ENCODE assay signal across 8 mouse cellular contexts in the genomic region with DNA sequence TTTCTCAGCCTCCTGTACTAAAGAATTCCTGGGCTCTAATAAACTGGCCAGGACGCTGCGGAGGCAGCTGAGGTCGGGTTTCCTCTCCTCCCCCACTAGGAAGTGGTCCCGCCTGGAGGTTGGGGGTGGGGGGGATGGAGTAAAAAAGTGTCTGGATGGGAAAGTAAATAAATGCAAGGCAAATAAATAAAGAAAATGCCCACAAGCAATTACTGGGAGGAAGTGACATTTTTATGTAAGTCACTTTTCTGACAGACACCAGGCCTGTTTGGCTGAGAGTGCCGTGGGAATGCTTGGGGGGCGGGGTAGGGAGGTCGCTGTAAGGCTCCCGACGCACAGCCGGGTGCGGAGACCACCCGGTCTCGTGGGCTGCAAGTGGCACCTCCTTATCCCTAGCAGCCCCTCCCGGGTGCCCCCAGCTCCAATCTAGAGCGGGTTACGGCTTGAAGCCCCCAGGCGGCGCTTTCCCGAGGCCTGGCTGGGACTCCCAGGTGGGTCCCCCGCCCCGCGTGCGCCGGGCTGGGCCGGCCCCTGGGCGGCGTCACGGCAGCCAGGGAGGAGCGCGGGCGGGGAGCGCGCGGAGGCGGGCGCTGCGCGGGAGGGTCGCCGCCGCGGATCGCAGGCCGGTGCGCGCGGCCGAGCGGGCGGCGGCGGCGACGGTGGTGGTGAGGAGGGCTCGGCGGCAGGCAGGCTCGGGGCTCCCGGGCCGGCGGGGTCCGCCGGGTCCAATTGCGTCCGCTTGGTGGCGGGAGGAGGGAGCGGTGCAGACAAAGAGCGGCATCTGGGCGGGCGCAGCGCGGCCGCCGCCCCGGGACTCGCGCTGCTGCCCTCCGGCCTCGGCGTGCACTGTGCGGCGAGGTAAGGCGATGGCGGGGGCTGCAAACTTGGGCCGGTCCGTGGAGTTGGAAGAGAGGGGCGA. TPM values are rescaled to one million over a fixed set of nuclear protein-coding genes. Genes with fewer than 3 reads are reported as not detected.
DNase-seq lines count a peak whose midpoint lies in the region; ATAC-seq and TF ChIP-seq lines count a peak whose summit lies in the region.

No protein-coding gene starts in this region.

- no peaks in the 10 kb centered on the region; the same call in none of the 2 replicates for H3K36me3 ChIP-seq in erythroblast, embryonic 14.5 days (ENCODE audit: control insufficient read depth)
- H3K36me3 ChIP-seq in intestine, postnatal 0 days (ENCODE audit: control insufficient read depth, insufficient read depth), result no peaks in the 10 kb centered on the region
- H3K36me3 ChIP-seq in limb, embryonic 13.5 days, result no peaks in the 10 kb centered on the region
- no peaks in the 10 kb centered on the region for H3K36me3 ChIP-seq in midbrain, embryonic 14.5 days (ENCODE audit: control insufficient read depth, insufficient read depth, low read length)

- ATAC-seq in erythroblast, adult 5-6 weeks (replicated peaks; ENCODE audit: low FRiP score, poor library complexity, severe bottlenecking), result no peak
- ATAC-seq in intestine, postnatal 0 days, result peak; percentile 75
- peak; percentile 94 for ATAC-seq in limb, embryonic 13.5 days (ENCODE audit: low FRiP score, low read depth)
- peak; percentile 92 for ATAC-seq in midbrain, embryonic 14.5 days (ENCODE audit: low FRiP score, low TSS enrichment)

- H3K27ac ChIP-seq in intestine, postnatal 0 days (ENCODE audit: low read depth, low read length), result peak overlapping the region; percentile 95
- H3K27ac ChIP-seq in limb, embryonic 13.5 days, result peak overlapping the region; percentile 96
- H3K27ac ChIP-seq in midbrain, embryonic 14.5 days (replicated peaks; ENCODE audit: low read depth, low read length), result peak overlapping the region; percentile 92

- H3K9me3 ChIP-seq in erythroblast, embryonic 14.5 days (ENCODE audit: control insufficient read depth, low read length), result no peaks in the 10 kb centered on the region
- H3K9me3 ChIP-seq in intestine, postnatal 0 days (ENCODE audit: control insufficient read depth), result no peaks in the 10 kb centered on the region
- H3K9me3 ChIP-seq in limb, embryonic 13.5 days, result no peaks in the 10 kb centered on the region
- no peaks in the 10 kb centered on the region for H3K9me3 ChIP-seq in midbrain, embryonic 14.5 days (ENCODE audit: control insufficient read depth, low read length)

- no peaks in the 10 kb centered on the region; the same call in 1 of the 2 replicates for H3K27me3 ChIP-seq in erythroblast, embryonic 14.5 days (ENCODE audit: control insufficient read depth)
- H3K27me3 ChIP-seq in intestine, postnatal 0 days (replicated peaks; ENCODE audit: control insufficient read depth, insufficient read depth, low read length), result no peaks in the 10 kb centered on the region
- no peaks in the 10 kb centered on the region for H3K27me3 ChIP-seq in limb, embryonic 13.5 days
- no peaks in the 10 kb centered on the region for H3K27me3 ChIP-seq in midbrain, embryonic 14.5 days (ENCODE audit: control insufficient read depth, insufficient read depth, low read length)

- H3K9ac ChIP-seq in intestine, postnatal 0 days (ENCODE audit: low read depth, low read length), result peak overlapping the region; percentile 95
- peak overlapping the region; percentile 97 for H3K9ac ChIP-seq in limb, embryonic 13.5 days
- H3K9ac ChIP-seq in midbrain, embryonic 14.5 days (replicated peaks; ENCODE audit: low read length), result peak overlapping the region; percentile 98

- DNase-seq in embryo, embryonic 11.5 days (ENCODE audit: low read depth, low spot score), result peak; percentile 79
- DNase-seq in heart, adult 11 months, result peak; percentile 99
- peak; percentile 93 for DNase-seq in midbrain, embryonic 14.5 days
- peak; percentile 53 to 72 for DNase-seq in spleen, postnatal 10 days (ENCODE audit: low spot score in 2 of 2)

- peak overlapping the region; percentile 97 for H3K4me3 ChIP-seq in erythroblast, embryonic 14.5 days (replicated peaks)
- H3K4me3 ChIP-seq in intestine, postnatal 0 days (ENCODE audit: low read depth, low read length), result peak overlapping the region; percentile 91
- peak overlapping the region; percentile 98 for H3K4me3 ChIP-seq in limb, embryonic 13.5 days
- peak overlapping the region; percentile 99 for H3K4me3 ChIP-seq in midbrain, embryonic 14.5 days (replicated peaks; ENCODE audit: low read depth, low read length)

- TF ChIP-seq CTCF in intestine, postnatal 0 days (IDR thresholded peaks at IDR 0.05; ENCODE audit: low read depth), result peak; percentile 51

- under 1% methylated on average over 61 of the region's 86 CpGs for WGBS in intestine, postnatal 0 days
- under 1% methylated on average over 73 of the region's 86 CpGs for WGBS in limb, embryonic 13.5 days
- WGBS in midbrain, embryonic 14.5 days, result under 1% methylated on average over 64 of the region's 86 CpGs

- peaks cover 54% of the 10 kb centered on the region for H3K4me1 ChIP-seq in erythroblast, embryonic 14.5 days (ENCODE audit: control insufficient read depth)
- H3K4me1 ChIP-seq in intestine, postnatal 0 days (replicated peaks; ENCODE audit: control insufficient read depth, insufficient read depth, low read length), result peaks cover 8% of the 10 kb centered on the region; the same call in 1 of the 2 replicates
- peaks cover 33% of the 10 kb centered on the region for H3K4me1 ChIP-seq in limb, embryonic 13.5 days
- peaks cover 14% of the 10 kb centered on the region for H3K4me1 ChIP-seq in midbrain, embryonic 14.5 days (ENCODE audit: control insufficient read depth, insufficient read depth, low read length)

- H3K4me2 ChIP-seq in intestine, postnatal 0 days (replicated peaks; ENCODE audit: low read depth), result peak overlapping the region; percentile 92
- H3K4me2 ChIP-seq in limb, embryonic 13.5 days (replicated peaks), result peak overlapping the region; percentile 91
- H3K4me2 ChIP-seq in midbrain, embryonic 14.5 days (ENCODE audit: low read length), result peak overlapping the region; percentile 90

RNA-seq across cellular contexts. Expression of gene Nck2, which starts 1.1 kb away (rescaled TPM):
- 2.4 and 3.1 TPM in 2 replicates for polyA plus RNA-seq in erythroblast, embryonic 14.5 days (2012)
- total RNA-seq in erythroblast, adult 5-6 weeks (2015; ENCODE audit: low replicate concordance), result 0.77 TPM in 1 of 2 replicates, not detected in the other
- total RNA-seq in erythroblast, adult 5-6 weeks (2017; ENCODE audit: low replicate concordance), result 2.4 and 3.3 TPM in 2 replicates
- 17.0 and 17.1 TPM in 2 replicates for polyA plus RNA-seq in intestine, postnatal 0 days (2015; fragmentation: Nextera tagmentation; extraction: Ambion mirVana)
- polyA plus RNA-seq in limb, embryonic 13.5 days (2015; fragmentation: Nextera tagmentation; extraction: Ambion mirVana), result 45.3 and 48.5 TPM in 2 replicates
- polyA plus RNA-seq in midbrain, embryonic 14.5 days (2014; fragmentation: Nextera tagmentation; extraction: Ambion mirVana), result 37.9 and 38.8 TPM in 2 replicates
